Mouse (Mus musculus) ES-E14 (cell line): Measurements from ENCODE around the gene Popdc2.

Experiments
- CHD2 ChIP-seq: IDR thresholded peaks from 2 replicates; pipeline ENCODE4 v1.6.1; 2014; ENCODE audit warnings: mild to moderate bottlenecking, low read depth, low read length, inconsistent platforms
- HCFC1 ChIP-seq: IDR thresholded peaks from 2 replicates; pipeline ENCODE4 v1.6.1; 2012; ENCODE audit warnings: low read length, inconsistent platforms, borderline replicate concordance; ENCODE audit not compliant: insufficient read depth
- MAFK ChIP-seq: IDR thresholded peaks from 2 replicates; pipeline ENCODE4 v1.6.1; 2014; ENCODE audit warnings: mild to moderate bottlenecking, low read depth, low read length, inconsistent platforms; ENCODE audit not compliant: insufficient read depth
- ZC3H11A ChIP-seq: IDR thresholded peaks from 2 replicates; pipeline ENCODE4 v1.6.1; 2012; ENCODE audit warnings: low read depth, mild to moderate bottlenecking, inconsistent platforms, low read length, borderline replicate concordance
- ZNF384 ChIP-seq: IDR thresholded peaks from 2 replicates; pipeline ENCODE4 v1.6.1; 2012; ENCODE audit warnings: low read depth, low read length, inconsistent platforms

- TF ChIP-seq HCFC1 = no peak
- TF ChIP-seq ZC3H11A = no peak
- TF ChIP-seq ZNF384 = no peak
- no peak for TF ChIP-seq CHD2
- TF ChIP-seq MAFK = no peak
These were observed 1.6 kb downstream of the Popdc2 start for GRCm38 (mm10) chr16:38363657-38364056.
